Mouse (Mus musculus) splenic B cell, adult 2 months (primary cell): ENCODE results near the gene Mrps34.
A peak's percentile ranks its signal among the peaks of the same experiment; 100 is the strongest.
"Not testable (repeated sequence)": the region's sequence is repeated elsewhere in the genome, so short reads cannot be mapped to it uniquely, and the experiment has no call there.

Source experiments
- DNase-seq: peaks from one replicate; pipeline ENCODE4 v3.0.0-alpha.2; 2011; ENCODE audit warnings: low read depth, low spot score
- H3K27me3 ChIP-seq: 2 replicates; pipeline ENCODE4 v1.6.1; 2012; ENCODE audit warnings: mild to moderate bottlenecking, low read length, moderate library complexity, mixed read lengths; ENCODE audit not compliant: control insufficient read depth, poor library complexity, insufficient read depth, severe bottlenecking
- H3K36me3 ChIP-seq: 2 replicates; pipeline ENCODE4 v1.6.1; 2012; ENCODE audit warnings: mild to moderate bottlenecking, low read length, moderate library complexity, mixed read lengths; ENCODE audit not compliant: control insufficient read depth, poor library complexity, insufficient read depth, severe bottlenecking

Gene Mrps34

DNA sequence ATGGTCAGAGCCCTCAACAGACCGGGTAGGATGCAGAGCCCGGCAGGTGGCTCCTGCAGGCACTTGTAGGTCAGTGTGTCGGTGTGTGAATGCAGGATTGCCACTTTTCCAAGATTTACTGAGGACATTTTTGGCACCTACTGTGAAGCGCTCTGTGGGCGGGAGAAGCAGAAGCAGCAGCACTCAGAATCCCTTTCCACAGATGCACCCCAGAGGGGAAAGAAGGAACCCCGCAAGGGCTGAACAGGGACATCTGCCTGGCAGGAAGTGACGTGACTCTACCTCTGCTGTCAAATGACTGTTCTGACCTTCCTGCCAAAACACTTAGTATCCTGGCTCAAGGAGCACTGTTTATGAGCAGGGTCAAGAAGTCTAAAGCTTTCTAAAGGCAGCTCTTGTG, 48.1 kb downstream of the Mrps34 start:
- Histone ChIP-seq H3K36me3 (peaks cover 8% of the 10 kb centered on the region; the same call in 1 of the 2 replicates), H3K27me3 (no peaks in the 10 kb centered on the region)
- peak; percentile 22 for DNase-seq

DNA sequence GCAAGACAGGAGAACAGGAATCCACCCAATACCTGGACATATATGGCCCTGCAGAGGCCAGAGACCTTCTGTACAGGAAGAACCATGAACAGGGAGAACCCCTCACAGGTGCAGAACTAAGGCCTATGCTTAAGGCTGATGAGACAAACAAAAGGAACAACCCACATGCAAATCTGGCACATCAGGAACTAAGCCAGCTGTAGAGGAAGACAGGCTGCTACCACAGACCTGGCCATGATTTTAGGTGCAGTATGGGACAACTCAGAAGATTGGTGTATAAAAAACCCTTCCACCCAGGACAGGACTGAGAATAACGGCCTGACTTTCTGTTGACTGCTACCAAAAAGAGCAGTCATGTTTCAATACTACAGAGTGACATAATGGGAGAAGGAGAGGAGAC, 48.7 kb downstream of the Mrps34 start:
- DNase-seq, result peak; percentile 59
- not testable (repeated sequence) for H3K27me3 ChIP-seq, H3K36me3 ChIP-seq
